Mouse (Mus musculus) embryonic fibroblast, embryonic 13.5 days (primary cell): ENCODE measurements around the gene Acy3. TPM values are rescaled to one million over a fixed set of nuclear protein-coding genes. Genes with fewer than 3 reads are reported as not detected.
"Not testable (repeated sequence)": the region's sequence is repeated elsewhere in the genome, so short reads cannot be mapped to it uniquely, and the experiment has no call there.

Experiments used
- H3K27ac ChIP-seq: 2 replicates; pipeline ENCODE4 v1.5.1; 2012; ENCODE audit warnings: low read length, control low read depth, inconsistent platforms; ENCODE audit not compliant: insufficient read depth
- H3K4me1 ChIP-seq: 2 replicates; pipeline ENCODE4 v1.6.1; 2011; ENCODE audit warnings: low read length; ENCODE audit not compliant: control insufficient read depth, insufficient read depth
- H3K4me3 ChIP-seq: 2 replicates; pipeline ENCODE4 v1.5.1; 2011; ENCODE audit warnings: mild to moderate bottlenecking, control low read depth, low read length; ENCODE audit not compliant: insufficient read depth
- CTCF ChIP-seq: IDR thresholded peaks from 2 replicates; pipeline ENCODE4 v1.5.1; 2011; ENCODE audit warnings: mild to moderate bottlenecking, control low read depth, low read length, moderate library complexity, borderline replicate concordance; ENCODE audit not compliant: insufficient read depth
- POLR2A ChIP-seq: IDR thresholded peaks from 2 replicates; pipeline ENCODE4 v1.6.1; 2011; ENCODE audit warnings: low read depth, mild to moderate bottlenecking, control low read depth, low read length, moderate library complexity
- polyA plus RNA-seq: library from polyadenylated mRNA; stranded (reverse); fragments of >200 nt; gene quantifications from 2 replicates; pipeline ENCODE4 v1.2.4, GENCODE M21; 2011; ENCODE audit warnings: low read depth; ENCODE audit not compliant: missing spikeins, insufficient read length

Gene Acy3
- polyA plus RNA-seq, 1 experiment: 4.9 TPM

- TF ChIP-seq CTCF (no peak), POLR2A (no peak)
- H3K4me3 ChIP-seq: no peak overlapping the region
- no peaks in the 10 kb centered on the region for H3K4me1 ChIP-seq
- no peak overlapping the region for H3K27ac ChIP-seq
These were observed 19.1 kb upstream of the Acy3 start for GRCm38 (mm10) chr19:3967258-3967657.

GRCm38 (mm10) chr19:3972229-3972628 lies 14.1 kb upstream of the Acy3 start, which contains the start of gene Aldh3b2:
Aldh3b2 (plus strand) TSS chr19:3972328.
- Histone ChIP-seq H3K27ac (no peak within 1 kb of the TSS), H3K4me1 (no peaks in the 10 kb centered on the region)
- TF ChIP-seq CTCF: no peak
- no peak for TF ChIP-seq POLR2A

GRCm38 (mm10) chr19:3974608-3975007 lies 11.8 kb upstream of the Acy3 start:
- not testable (repeated sequence) for H3K4me3 ChIP-seq, H3K4me1 ChIP-seq, H3K27ac ChIP-seq

More at GRCm38 (mm10) chr19:3972229-3972628, 14.1 kb upstream of the Acy3 start, which contains the start of gene Aldh3b2:
- H3K4me3 ChIP-seq: no peak within 1 kb of the TSS

- no peak overlapping the region for H3K4me3 ChIP-seq
- no peaks in the 10 kb centered on the region for H3K4me1 ChIP-seq
- H3K27ac ChIP-seq: no peak overlapping the region
- TF ChIP-seq CTCF (no peak), POLR2A (no peak)
These were observed 10.5 kb upstream of the Acy3 start for GRCm38 (mm10) chr19:3975866-3976265.

GRCm38 (mm10) chr19:3980309-3980708 lies 6.1 kb upstream of the Acy3 start:
- H3K4me3 ChIP-seq: no peak overlapping the region
- no peak overlapping the region for H3K27ac ChIP-seq
- TF ChIP-seq POLR2A: no peak
- H3K4me1 ChIP-seq: no peaks in the 10 kb centered on the region

GRCm38 (mm10) chr19:3980917-3981316 lies 5.5 kb upstream of the Acy3 start:
- no peak for TF ChIP-seq CTCF
- no peak for TF ChIP-seq POLR2A
- no peak overlapping the region for H3K4me3 ChIP-seq
- H3K4me1 ChIP-seq: no peaks in the 10 kb centered on the region

GRCm38 (mm10) chr19:3983527-3984200 lies 2.7 kb upstream of the Acy3 start:
- Histone ChIP-seq H3K27ac (no peak overlapping the region), H3K4me3 (no peak overlapping the region), H3K4me1 (peaks cover 5% of the 10 kb centered on the region; the same call in 1 of the 2 replicates)
- TF ChIP-seq POLR2A (no peak), CTCF (no peak)

More at GRCm38 (mm10) chr19:3980917-3981316, 5.5 kb upstream of the Acy3 start:
- H3K27ac ChIP-seq: no peak overlapping the region

- Histone ChIP-seq H3K4me3 (no peak overlapping the region), H3K4me1 (peaks cover 5% of the 10 kb centered on the region; the same call in 1 of the 2 replicates), H3K27ac (no peak overlapping the region)
- TF ChIP-seq POLR2A: no peak
- no peak for TF ChIP-seq CTCF
These were observed 1.1 kb upstream of the Acy3 start for GRCm38 (mm10) chr19:3985261-3985681.

- Histone ChIP-seq H3K4me3 (no peak overlapping the region), H3K27ac (no peak overlapping the region), H3K4me1 (peaks cover 5% of the 10 kb centered on the region; the same call in 1 of the 2 replicates)
- TF ChIP-seq POLR2A (no peak), CTCF (no peak)
These were observed 1.7 kb downstream of the Acy3 start for GRCm38 (mm10) chr19:3988066-3988465.

- TF ChIP-seq CTCF (no peak), POLR2A (no peak)
These were observed 2.4 kb downstream of the Acy3 start for GRCm38 (mm10) chr19:3988750-3989149.

More at GRCm38 (mm10) chr19:3988750-3989149, 2.4 kb downstream of the Acy3 start:
- H3K4me1 ChIP-seq: peaks cover 5% of the 10 kb centered on the region; the same call in 1 of the 2 replicates
- no peak overlapping the region for H3K4me3 ChIP-seq
- H3K27ac ChIP-seq: no peak overlapping the region
